Mouse (Mus musculus) left cerebral cortex, adult 8-10 months (tissue): ENCODE results near the gene Tnfrsf11a. TPM values are rescaled to one million over a fixed set of nuclear protein-coding genes. Genes with fewer than 3 reads are reported as not detected.
"Not testable (repeated sequence)": the region's sequence is repeated elsewhere in the genome, so short reads cannot be mapped to it uniquely, and the experiment has no call there.

Source experiments
- DNase-seq, 2 experiments: peaks; one replicate each; pipeline ENCODE4 v3.0.0; 2022; ENCODE audit warnings: low spot score in 2 of 2
- total RNA-seq, 4 experiments: library from RNA; stranded (reverse); gene quantifications; 2 replicates each; pipeline ENCODE4 v1.2.4; 2022

The Tnfrsf11a gene
- total RNA-seq, 4 experiments from 2014 or later, result 7.3 to 9.0 (median 8.6) TPM

DNA sequence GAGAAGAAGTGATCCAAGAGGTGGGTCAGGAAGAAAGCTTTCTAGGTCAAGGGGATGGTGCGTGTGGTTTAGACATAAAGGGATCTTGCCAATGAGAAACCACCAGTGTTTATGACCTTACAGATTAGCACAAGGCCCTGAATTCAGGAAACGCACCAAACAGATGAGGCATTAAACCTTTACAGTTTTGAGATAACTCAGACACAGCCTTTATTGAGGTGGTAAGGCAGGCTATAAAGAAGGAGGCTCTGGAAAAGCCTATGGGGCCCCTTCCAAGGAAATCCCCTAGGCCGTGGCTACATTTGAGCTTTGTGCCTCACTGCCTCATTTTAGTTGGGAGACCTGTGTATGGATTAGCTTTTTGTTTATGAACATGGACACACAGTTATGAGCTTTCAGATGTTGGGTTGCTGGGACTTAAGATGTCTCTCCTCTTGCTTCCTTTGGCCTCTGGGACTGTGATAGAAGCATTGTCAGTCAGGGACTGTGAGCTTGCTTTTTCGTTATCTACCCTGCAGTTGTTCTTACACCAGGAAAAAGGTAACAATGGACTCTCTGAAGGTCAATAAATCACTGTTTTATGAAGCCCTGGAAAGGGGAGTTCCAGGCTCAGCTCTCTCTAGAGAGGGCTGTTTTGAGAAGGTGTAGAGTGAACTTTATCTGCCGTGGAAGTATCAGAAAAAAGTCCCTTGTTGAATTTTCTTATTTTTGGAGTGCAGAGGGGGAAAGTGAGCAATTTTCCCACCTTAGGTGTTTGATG lies 3.9 kb downstream of the Tnfrsf11a start:
- DNase-seq, result no peak

DNA sequence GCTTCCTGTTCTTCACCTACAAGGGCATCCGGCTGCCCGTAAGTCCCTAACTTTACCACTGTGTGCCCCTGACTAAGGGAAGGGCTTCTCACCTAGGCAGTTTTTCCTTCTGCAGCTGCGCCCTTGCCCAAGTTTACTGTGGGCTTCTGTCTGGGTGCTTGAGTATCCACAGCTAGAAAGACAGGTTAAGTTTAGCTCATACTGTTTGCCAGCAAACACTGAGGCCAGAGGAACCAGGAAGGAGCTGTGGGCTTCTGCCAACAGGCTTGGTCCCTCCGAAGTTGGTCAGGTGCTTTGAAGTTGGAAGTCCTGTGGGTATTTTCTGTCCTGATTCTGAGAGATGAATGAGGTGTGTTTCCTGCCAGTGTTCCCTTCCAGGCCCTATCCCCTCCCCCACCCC lies 4.6 kb downstream of the Tnfrsf11a start:
- DNase-seq, result no peak

DNA sequence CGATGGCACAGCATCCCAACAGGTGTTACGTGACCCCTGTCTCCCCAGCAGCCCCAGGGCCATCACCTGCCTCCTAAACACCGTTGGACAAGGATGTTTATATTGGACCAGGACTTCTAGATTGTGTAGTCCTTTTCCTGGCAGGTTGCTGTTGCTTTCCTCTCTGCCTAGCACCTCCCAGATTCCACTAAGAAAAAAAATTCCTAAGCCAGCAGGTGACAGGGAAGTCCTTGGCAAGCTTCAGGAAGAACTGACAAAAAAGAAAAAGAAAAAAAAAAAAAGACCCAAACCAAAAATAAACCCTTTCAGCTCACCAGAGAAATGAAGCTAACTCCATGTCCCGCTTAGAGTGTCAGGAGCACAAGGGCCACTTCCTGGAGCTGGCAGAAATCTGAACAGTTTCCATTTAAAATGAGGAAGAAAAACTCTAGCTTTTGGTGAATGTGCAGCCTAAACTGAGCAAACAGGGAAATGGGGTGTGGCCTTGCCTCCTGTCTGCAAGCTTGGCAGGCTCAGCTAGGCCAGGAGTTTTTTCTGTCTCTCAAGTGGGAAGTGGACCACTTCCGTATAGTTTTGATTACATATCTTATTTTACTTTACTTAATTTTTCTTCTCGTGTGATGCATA lies 6.3 kb downstream of the Tnfrsf11a start:
- DNase-seq, result no peak

DNA sequence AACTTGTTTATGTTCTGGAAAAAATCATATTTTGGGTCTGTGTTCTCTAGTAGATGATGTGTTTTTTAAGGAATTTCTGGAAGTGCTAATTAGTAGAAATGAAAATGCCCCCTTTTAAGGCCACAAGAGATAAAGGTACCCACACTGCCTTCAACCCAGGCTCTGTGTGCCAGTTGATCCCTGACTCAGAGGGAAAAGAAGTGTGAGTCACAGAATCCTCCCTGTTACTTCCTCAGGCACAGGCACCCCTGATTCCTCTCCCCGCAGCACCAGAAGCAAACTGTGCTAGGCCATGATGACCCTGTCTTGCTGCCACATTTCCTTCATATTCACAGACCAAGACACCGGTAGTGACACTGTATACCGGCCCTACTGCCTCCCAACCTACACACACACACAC lies 9.6 kb downstream of the Tnfrsf11a start:
- DNase-seq, result no peak

DNA sequence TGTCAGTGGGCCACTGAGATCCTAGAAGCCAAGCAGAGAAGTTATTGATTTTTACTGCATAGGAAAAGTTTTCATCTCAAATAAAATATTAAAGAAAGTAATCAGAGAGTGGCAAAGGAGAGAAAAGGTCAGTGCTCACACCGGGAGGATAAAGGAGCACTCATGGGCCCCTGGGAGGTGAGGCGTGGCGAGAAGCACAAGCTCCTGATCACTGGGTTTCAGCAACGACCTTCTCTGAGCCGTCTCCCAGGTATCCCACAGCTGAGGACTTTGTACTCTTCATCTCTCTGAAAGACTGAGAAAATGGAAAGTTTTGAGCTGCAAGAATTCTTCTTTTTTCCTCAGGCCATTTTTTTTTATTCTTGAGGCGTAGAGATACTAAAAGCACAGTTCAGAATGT lies 14.2 kb downstream of the Tnfrsf11a start:
- DNase-seq, result no peak

DNA sequence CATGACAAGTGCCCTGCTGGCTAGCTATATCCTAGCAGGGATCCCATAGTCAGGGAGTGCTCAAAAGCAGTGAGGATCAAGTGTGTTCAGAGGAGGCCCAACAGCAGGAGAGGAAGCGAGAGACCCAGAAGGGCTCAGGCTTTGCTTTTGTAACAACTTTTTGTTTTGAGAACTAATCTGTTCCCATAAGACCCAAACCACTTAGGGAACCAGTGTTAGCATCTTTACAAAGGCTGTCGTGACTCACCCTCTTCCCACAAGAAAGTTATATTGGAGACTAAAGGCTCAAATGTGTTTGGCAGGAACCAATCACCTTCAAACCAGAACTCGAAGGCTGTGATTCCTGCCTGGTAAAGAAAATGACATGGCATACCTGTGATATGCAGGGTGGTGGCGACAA lies 15.2 kb downstream of the Tnfrsf11a start:
- no peak for DNase-seq

DNA sequence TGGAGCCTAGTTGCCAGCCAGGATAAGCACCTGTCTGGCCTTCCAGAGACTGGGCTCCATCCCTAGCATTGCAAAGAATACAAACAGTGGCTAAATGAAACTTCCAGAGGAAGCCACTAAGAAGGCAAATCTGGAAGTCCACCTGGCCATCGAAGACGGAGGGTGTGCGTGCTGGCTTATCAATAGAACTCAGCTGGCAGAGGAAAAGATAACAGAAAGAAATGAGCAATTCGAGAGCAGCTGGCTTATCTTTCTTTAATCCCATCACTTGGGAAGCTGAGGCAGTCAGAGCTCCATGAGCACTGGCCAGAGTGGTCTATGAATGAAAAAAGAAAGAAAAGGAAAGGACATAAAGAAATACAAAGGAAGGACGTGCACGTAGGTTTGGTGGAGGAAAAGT lies 20.1 kb downstream of the Tnfrsf11a start:
- no peak for DNase-seq

DNA sequence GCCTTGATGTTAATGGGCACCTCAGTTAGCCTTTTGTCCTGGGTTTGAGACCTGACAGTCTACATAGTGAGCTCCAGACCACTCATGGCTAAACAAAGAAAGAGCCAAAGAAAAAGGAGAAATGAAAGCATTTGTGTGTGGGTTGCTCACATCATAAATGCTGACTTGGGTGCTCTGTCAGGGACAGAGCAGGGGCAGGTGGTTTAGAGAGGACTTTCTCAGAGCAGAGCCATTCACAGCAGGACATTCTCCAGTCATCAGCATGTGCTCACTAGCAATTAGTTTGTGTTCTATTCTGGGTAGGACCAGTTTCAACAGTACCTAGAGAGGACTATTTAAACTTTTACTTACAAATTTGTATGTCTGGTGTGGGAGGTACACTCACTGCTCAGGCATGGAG lies 20.7 kb downstream of the Tnfrsf11a start:
- DNase-seq, result no peak

DNA sequence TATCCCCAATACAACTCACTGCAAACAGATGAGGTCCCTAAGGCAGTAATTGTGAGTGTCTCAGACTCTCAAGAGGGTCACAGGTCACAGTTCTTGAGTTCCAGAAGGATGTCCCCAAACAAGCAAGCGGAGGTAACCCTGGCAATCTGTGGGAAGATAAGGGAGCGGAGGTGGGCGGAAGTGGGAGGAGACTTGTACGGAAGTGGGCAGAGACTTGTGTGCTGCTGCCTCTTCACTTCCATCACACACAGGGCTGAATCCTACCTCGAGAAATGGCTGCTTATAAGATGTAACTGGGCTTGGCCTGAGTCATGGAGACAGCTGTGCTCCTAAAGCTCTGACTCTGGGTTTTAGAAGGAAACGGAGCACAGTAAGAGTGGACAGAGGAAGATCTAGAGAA lies 22.4 kb downstream of the Tnfrsf11a start:
- DNase-seq, result no peak

DNA sequence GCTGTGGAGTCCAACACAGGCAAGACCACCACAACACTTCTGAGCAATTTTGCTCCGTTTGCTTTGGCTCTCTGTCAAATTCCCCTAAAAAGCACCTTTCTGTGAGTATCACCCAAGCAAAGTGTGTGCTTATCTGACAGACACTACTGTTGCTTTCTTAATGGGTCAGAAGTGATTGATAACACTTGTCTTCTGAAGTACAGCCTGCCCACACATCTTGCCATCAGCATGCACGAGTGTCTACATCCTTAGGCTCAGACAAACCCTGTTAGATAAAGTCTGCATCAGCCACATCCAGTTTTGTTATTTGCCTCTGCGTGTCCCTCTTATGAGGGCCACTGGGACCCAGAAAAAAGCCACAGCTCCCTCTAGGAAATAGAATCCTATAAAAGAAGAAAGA lies 23.8 kb downstream of the Tnfrsf11a start:
- no peak for DNase-seq

DNA sequence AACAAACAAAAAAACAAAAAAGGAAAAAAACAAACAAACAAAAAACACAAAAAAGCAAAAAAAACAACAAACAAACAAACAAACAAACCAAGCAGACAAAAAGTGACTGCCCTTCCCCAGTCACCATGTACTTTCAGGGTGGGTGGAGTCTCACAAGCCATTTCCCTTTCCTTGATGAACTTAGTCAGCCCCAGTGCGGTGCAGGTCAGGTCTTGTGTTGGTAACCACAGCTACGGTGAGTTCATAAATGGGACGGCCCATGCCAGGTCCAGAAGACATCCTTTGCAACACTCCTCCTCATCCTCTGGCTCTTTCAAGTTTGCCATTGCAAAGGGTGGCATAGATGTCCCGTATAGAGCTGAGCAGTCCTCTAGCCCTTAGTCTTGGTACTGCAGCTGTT lies 25.0 kb downstream of the Tnfrsf11a start:
- no peak for DNase-seq

DNA sequence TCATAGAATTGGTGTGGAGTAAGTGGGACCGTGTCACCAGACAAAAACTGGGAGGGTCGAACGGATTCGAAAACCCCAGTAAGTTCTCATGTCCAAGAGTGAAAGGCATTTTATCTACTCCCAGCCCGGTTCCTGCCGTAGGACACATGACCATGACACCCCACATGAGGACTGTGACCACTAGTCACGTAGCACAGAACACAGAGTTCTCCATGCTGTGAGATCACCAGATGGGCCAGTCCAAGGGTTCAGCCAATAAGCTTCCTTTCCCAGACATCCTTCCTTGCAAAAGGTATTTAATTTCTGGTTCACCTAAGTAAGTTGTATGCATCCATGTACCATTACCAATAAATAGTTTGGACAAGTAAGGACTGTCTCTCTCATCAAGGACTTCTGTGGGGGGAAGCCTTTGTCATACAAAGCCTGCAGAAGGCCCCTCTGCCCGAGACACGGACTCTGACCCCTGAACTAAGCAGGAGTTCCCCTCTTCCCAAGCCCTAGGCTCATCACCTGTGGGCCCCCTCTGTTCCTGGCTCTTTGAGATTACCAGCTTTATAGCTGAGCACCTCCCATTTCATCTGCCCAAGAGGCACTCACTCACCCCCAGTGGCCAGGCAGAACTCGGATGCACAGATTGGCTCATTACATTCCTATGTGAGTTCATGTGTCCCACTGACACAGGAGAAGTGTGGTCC lies 26.7 kb downstream of the Tnfrsf11a start:
- DNase-seq, result no peak

DNA sequence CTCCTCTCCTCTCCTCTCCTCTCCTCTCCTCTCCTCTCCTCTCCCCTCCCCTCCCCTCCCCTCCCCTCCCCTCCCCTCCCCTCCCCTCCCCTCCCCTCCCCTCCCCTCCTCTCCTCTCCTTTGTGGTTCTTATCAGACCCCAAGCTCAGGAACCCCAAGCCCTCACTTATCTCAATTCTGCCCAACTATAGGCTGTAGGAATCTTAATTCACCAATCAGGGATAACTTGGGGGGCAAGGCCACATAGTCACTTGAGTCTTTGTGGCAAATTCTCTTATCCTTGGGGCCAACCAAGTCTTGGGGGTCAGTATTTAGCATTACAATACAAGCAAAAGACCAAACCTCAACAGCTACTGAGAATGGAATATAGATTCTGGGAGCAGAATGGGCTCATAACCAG lies 31.5 kb downstream of the Tnfrsf11a start:
- not testable (repeated sequence) for DNase-seq

DNA sequence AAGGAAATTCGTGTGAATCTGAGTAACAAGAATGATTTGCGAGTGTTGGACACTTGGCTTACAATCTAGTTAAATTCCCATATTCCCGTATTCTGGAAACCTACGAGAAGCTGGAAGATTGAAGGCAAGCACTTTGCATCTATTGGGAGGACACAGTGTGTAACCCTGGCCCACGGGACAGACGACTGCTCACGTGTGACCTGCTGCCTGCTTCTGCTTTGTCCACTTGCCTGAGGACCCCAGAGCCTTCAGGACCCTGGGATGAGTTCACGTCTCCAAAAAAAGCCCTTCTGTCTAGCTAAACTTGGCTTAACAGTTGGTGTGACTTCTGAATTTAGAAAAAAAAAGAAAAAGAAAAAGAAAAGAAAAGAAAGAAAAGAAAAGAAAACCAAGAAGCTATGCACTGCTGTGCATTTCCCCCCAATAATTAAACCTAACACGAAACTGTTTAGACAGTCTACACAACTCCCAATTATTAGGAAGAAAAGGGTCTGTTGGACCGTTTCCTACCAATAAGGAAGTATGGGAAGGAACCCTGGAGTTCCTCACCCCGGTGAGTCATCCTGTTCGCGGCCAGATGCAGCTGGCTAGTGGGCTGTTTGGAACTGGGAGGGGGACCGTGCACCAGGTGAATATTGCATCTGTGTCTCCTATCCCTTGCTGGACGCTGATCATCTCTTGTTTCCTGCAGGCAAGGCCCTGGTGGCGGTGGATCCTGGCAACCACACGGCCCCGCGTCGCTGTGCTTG lies 32.6 kb downstream of the Tnfrsf11a start:
- no peak for DNase-seq

DNA sequence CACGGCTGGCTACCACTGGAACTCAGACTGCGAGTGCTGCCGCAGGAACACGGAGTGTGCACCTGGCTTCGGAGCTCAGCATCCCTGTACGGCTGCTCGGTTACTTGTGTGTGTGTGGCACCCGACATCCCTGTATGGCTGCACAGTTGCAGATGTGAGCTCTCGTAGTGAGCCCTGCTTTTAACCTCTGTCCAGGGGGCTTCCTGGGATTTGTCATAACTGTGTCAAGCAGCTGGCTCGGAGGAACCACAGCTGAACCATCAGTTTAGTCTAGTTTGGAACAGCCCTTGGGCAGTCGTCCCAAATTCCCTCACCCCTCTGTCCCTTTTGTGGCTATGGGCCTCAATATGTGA lies 33.2 kb downstream of the Tnfrsf11a start:
- DNase-seq, result no peak

DNA sequence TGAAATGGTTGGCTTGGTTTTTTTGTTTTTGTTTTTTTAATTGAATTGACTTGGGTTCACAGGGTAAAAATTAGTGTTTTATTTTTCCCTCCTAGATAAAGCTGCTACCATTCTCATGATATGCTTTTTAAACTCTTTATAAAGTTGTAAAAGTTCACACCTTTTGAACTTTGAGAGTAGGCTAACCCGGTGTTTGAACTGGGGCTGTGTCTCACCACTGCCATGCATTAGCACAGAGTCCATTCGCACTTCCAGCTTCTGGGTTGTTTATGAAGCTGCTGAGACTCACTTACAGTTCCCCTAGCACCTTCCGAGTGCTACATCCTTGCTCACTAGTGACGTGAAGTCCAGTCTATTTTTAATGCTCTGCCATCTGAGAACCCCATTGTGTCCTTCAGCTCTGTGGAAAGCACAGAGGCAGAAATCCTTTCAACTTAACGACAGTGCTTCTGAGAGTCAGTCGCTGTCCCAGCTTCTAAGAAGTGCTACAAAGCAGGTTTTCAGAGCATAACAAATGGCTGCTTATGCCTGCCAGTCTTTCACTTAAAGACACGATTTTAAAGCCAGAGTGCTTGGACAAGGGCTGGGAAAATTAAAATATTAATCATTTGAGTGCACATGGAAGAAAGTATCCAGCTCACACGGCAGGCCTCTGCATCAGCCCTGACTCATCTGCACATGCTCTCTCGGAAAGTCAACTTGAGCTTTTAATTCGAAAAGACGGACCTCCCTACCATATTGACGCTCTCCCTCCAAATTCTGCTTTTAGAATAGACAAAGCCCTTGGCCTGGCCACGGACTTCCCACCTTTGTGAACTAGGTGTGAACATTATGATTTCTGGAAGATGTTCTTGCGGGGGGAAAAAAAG lies 34.1 kb downstream of the Tnfrsf11a start:
- DNase-seq, result no peak

DNA sequence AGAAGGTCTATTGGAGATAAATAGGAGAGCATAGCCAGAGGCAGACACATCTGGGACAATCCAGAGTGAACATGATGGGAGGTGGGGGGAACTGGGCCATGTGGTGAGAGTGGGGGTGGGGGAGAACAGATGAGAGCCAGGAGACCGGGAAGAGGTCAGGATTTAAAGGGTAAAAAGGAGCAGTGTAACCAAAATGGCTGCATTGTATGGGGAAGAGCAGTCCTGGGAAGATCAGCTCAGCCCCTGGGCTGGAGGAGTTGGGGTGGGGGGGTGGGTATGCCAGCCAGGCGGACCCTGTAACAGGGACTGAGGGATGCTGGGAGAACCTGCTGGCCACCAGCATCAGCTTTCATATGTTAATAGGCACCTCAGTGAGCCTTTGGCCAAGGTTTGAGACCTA lies 34.8 kb downstream of the Tnfrsf11a start:
- DNase-seq, result no peak

DNA sequence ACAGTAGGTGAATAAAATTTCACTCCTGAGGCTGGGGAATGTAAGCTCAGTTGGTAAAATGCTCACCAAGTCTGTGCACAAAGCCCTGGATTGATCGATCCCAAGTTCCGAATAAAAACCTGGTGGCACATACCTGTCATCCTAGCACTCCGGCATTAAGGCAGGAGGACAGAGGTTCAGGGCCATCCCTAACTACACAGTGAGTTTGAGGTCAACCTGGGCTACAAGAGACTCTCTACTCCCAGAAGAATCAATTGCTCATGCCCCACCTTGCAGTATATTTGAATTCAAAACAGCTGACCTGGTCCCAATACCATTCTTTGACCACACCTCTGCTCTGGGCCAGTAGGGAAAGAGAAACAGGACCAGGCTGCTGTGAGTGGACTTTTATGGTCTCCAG lies 35.2 kb downstream of the Tnfrsf11a start:
- DNase-seq, result no peak

DNA sequence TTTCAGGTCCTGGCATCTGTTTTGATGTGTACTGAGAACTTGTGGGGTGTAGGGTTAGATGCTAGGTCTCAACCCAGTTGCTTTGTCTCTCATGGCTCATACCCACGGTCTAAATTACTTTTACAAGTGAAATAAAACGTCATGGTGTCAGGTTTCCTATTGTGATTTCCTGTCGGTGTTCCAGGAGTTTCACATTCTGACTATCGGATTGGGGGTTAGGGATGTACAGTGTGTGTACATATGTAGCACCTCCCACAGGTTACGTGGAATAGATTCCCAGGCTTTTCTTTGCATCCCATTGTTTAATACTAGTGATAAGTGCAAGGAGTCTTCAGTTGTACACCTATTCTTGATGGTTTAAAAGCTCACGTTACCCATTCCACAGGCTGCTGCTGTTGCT lies 38.5 kb downstream of the Tnfrsf11a start:
- DNase-seq, result no peak

DNA sequence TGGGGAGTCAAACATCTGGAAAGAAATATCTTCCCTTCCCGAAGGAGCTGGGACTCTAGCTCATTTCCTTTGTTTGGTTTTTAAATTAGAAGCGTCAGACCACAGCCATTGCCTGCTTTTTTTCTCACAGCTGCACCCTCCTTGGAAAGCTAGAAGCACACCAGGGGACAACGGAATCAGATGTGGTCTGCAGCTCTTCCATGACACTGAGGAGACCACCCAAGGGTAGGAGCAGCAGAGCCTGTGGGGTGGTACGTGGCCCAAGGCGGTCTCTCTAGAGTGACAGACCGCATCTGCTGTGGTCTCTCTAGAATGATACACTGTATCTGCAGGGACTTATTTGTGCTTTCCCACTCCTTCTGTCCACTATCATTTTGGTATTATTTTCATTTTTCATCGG lies 39.2 kb downstream of the Tnfrsf11a start:
- DNase-seq, result no peak

DNA sequence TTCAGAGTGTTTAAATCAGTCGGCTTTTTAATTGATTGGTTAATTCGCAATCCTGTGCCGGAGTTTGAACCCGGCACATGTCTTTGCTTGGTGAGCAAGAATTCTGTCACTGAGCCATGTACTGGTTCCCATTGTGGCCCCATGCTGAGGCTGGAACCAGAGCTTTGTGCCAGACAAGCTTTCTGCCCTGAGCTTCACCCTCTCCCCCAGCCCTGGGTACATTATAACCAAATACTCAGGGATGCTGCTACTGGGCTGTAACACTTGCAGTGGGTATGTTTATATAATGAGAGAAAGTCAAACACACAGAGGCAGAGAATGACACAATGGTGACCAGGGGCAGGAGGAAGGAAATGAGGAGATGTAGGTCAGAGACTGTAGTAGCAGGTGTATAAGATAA lies 43.8 kb downstream of the Tnfrsf11a start:
- DNase-seq, result no peak
